Mouse (Mus musculus) liver, postnatal 0 days (tissue): ENCODE data around the gene 1700023F06Rik.

Source experiments
- CTCF ChIP-seq: sonication (generic); IDR thresholded peaks from 2 replicates; pipeline ENCODE4 v1.5.1; 2016; ENCODE audit warnings: antibody characterized with exemption, low read depth
- EP300 ChIP-seq: IDR thresholded peaks from 2 replicates; pipeline ENCODE4 v1.6.1; 2016; ENCODE audit warnings: antibody characterized with exemption, low read depth, mild to moderate bottlenecking

DNA sequence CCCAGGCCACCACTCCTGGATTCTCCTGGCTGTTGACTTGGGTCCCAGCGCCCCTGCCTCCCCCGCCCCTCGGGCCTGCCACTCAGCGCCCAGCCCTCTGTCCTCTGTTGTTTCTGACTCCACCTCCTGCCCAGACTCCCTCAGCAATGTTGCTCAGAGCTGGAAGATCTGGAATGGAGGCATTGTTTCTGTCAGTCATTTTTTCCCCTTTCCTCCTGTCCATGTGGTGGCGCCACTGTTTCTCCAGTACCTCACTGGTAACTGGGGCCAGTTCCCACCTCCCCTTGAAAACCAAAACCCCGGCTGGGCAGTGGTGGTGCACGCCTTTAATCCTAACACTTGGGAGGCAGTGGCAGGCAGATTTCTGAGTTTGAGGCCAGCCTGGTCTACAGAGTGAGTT, 46.9 kb downstream of the 1700023F06Rik start:
- TF ChIP-seq CTCF = peak; percentile 29
- no peak for TF ChIP-seq EP300
